ENCODE assay signal across 21 mouse cellular contexts in genomic region chr8:123645229-123645628, GRCm38 (mm10). TPM values are rescaled to one million over a fixed set of nuclear protein-coding genes. Genes with fewer than 3 reads are reported as not detected.
A peak's percentile ranks its signal among the peaks of the same experiment; 100 is the strongest.
DNase-seq lines count a peak whose midpoint lies in the region; ATAC-seq lines count a peak whose summit lies in the region.
"Had no signal": no experiment of that assay in that cellular context is flagged by ENCODE, and none has a peak within 500 bp of the region (broad histone marks: within the 10 kb centered on the region; RNA-seq: fewer than 3 reads in every experiment).

No protein-coding gene starts in this region.

- no peak overlapping the region for H3K4me2 ChIP-seq in kidney, embryonic 14.5 days (replicated peaks; ENCODE audit: low read depth, low read length)
- peak overlapping the region; percentile 17; the same call in 1 of the 2 replicates for H3K4me2 ChIP-seq in intestine, embryonic 16.5 days (ENCODE audit: low read depth, low read length)
- H3K4me2 ChIP-seq: forebrain, embryonic 13.5 days; heart, embryonic 13.5 days; hindbrain, embryonic 14.5 days; liver, embryonic 11.5 days had no signal

- peak; percentile 51 for DNase-seq in kidney, adult 11 months
- peak; percentile 42 to 78 for DNase-seq in kidney, postnatal 25 days
- peak; percentile 47 for DNase-seq in yolk sac, embryonic 10.5 days (ENCODE audit: low spot score)
- DNase-seq in spleen, adult 12 weeks (ENCODE audit: low spot score) = no peak
- no peak for DNase-seq in heart, postnatal 25 days (ENCODE audit: low spot score)
- DNase-seq: cerebellum, adult 9-11 months; gastrocnemius, postnatal 10 days; heart, adult 11 months; heart, postnatal 36 days; lung, adult 2 months; lung, postnatal 36 days; retina, postnatal 1 day; thymus, postnatal 25 days had no signal

- H3K27ac ChIP-seq in kidney, embryonic 14.5 days (ENCODE audit: low read depth, low read length) = no peak overlapping the region
- peak overlapping the region; percentile 89 for H3K27ac ChIP-seq in intestine, embryonic 16.5 days (ENCODE audit: low read length)
- H3K27ac ChIP-seq: forebrain, embryonic 13.5 days; heart, embryonic 13.5 days; hindbrain, embryonic 14.5 days; limb, embryonic 10.5 days had no signal

- no peaks in the 10 kb centered on the region for H3K9me3 ChIP-seq in kidney, embryonic 14.5 days (ENCODE audit: control insufficient read depth, low read length)
- no peaks in the 10 kb centered on the region for H3K9me3 ChIP-seq in intestine, embryonic 16.5 days (ENCODE audit: control insufficient read depth, low read length)
- H3K9me3 ChIP-seq: forebrain, embryonic 13.5 days; heart, embryonic 13.5 days; limb, embryonic 10.5 days had no signal

- no peak for ATAC-seq in kidney, embryonic 14.5 days (ENCODE audit: low FRiP score, low TSS enrichment)
- ATAC-seq in intestine, embryonic 16.5 days = peak; percentile 78
- ATAC-seq: forebrain, embryonic 13.5 days; midbrain, embryonic 16.5 days had no signal

- intact Hi-C loops in heart, postnatal 25 days (cut with DNase I) = no loop called here

- WGBS in kidney, embryonic 14.5 days = 55% methylated on average over 9 of the region's 9 CpGs
- WGBS in intestine, embryonic 16.5 days = 56% methylated on average over 9 of the region's 9 CpGs

- H3K4me1 ChIP-seq in kidney, embryonic 14.5 days (ENCODE audit: control insufficient read depth, insufficient read depth, low read length) = 0 out of 2 replicates have a peak, but pooled peaks cover 8% of the 10 kb centered on the region
- H3K4me1 ChIP-seq in intestine, embryonic 16.5 days (ENCODE audit: control insufficient read depth, insufficient read depth, low read length) = peaks cover 26% of the 10 kb centered on the region
- H3K4me1 ChIP-seq: forebrain, embryonic 13.5 days had no signal

- H3K36me3 ChIP-seq in kidney, embryonic 14.5 days (ENCODE audit: control insufficient read depth, insufficient read depth, low read length) = no peaks in the 10 kb centered on the region
- no peaks in the 10 kb centered on the region for H3K36me3 ChIP-seq in intestine, embryonic 16.5 days (ENCODE audit: control insufficient read depth, insufficient read depth, low read length)
- H3K36me3 ChIP-seq: heart, embryonic 13.5 days; limb, embryonic 10.5 days had no signal

- no peak overlapping the region for H3K4me3 ChIP-seq in kidney, embryonic 14.5 days (ENCODE audit: low read length)
- no peak overlapping the region for H3K4me3 ChIP-seq in intestine, embryonic 16.5 days (ENCODE audit: low read length)
- H3K4me3 ChIP-seq: forebrain, embryonic 13.5 days; heart, embryonic 13.5 days; limb, embryonic 10.5 days had no signal

- no peak overlapping the region for H3K9ac ChIP-seq in kidney, embryonic 14.5 days (ENCODE audit: low read depth, low read length)
- peak overlapping the region; percentile 46 for H3K9ac ChIP-seq in intestine, embryonic 16.5 days (ENCODE audit: low read depth, low read length)
- H3K9ac ChIP-seq: forebrain, embryonic 13.5 days; heart, embryonic 13.5 days; hindbrain, embryonic 14.5 days had no signal

- 0 out of 2 replicates have a peak, but pooled peaks cover 3% of the 10 kb centered on the region for H3K27me3 ChIP-seq in kidney, embryonic 14.5 days (ENCODE audit: control insufficient read depth, insufficient read depth, low read length)
- H3K27me3 ChIP-seq in intestine, embryonic 16.5 days (replicated peaks; ENCODE audit: control insufficient read depth, insufficient read depth, low read length) = 0 out of 2 replicates have a peak, but pooled peaks cover 3% of the 10 kb centered on the region

RNA-seq across cellular contexts. Expression of gene Rhou, which starts 8.5 kb away (rescaled TPM):
- polyA plus RNA-seq in kidney, embryonic 14.5 days (2014; fragmentation: Nextera tagmentation; extraction: Ambion mirVana) = 9.8 and 11.2 TPM in 2 replicates
- 5.3 and 5.5 TPM in 2 replicates for polyA plus RNA-seq in intestine, embryonic 16.5 days (2015; fragmentation: Nextera tagmentation; extraction: Ambion mirVana)
- 1 to 10 TPM; 6.4 to 7.7 TPM for total RNA-seq in heart, postnatal 25 days (2021)

Comparison
In these comparisons a context has a peak if more than half of its experiments do, and no peak if none do; other contexts are left out.
1. DNase-seq: peak in kidney, adult 11 months (single experiment), kidney, postnatal 25 days (2 of 2) and yolk sac, embryonic 10.5 days (single experiment); none in spleen, adult 12 weeks (single experiment) and heart, postnatal 25 days (single experiment).